Mouse (Mus musculus): ENCODE results near the gene Zfyve28. TPM values are rescaled to one million over a fixed set of nuclear protein-coding genes. Genes with fewer than 3 reads are reported as not detected.

The Zfyve28 gene
- polyA plus RNA-seq, 1 experiment from 2014 or later = 1.4 TPM

- H3K4me1 ChIP-seq (ENCODE audit: control insufficient read depth, insufficient read depth, low read length) = peaks cover 34% of the 10 kb centered on the region
- 74% methylated on average over 3 of the region's 3 CpGs for WGBS
- peak; percentile 25 for DNase-seq (ENCODE audit: low spot score)
- H3K4me2 ChIP-seq (ENCODE audit: low read length) = no peak overlapping the region
- no peak overlapping the region for H3K9ac ChIP-seq (ENCODE audit: low read length)
- no peaks in the 10 kb centered on the region for H3K36me3 ChIP-seq (ENCODE audit: control insufficient read depth, insufficient read depth, low read length)
- H3K27me3 ChIP-seq (replicated peaks; ENCODE audit: control insufficient read depth, insufficient read depth, low read length) = no peaks in the 10 kb centered on the region
- H3K9me3 ChIP-seq (replicated peaks; ENCODE audit: control insufficient read depth, low read length) = no peaks in the 10 kb centered on the region
- 0 out of 2 replicates have a peak, but pooled peaks have one; percentile 21 for ATAC-seq
- H3K4me3 ChIP-seq (ENCODE audit: low read depth, low read length) = no peak overlapping the region
- no peak overlapping the region for H3K27ac ChIP-seq (ENCODE audit: low read depth, low read length)
These were observed 38.2 kb downstream of the Zfyve28 start for GRCm38 (mm10) chr5:34250090-34250489.

- Histone ChIP-seq H3K36me3 (ENCODE audit: control insufficient read depth, insufficient read depth, low read length) (no peaks in the 10 kb centered on the region), H3K4me2 (ENCODE audit: low read length) (no peak overlapping the region), H3K9me3 (replicated peaks; ENCODE audit: control insufficient read depth, low read length) (no peaks in the 10 kb centered on the region), H3K9ac (ENCODE audit: low read length) (no peak overlapping the region), H3K4me1 (ENCODE audit: control insufficient read depth, insufficient read depth, low read length) (peaks cover 34% of the 10 kb centered on the region), H3K27me3 (replicated peaks; ENCODE audit: control insufficient read depth, insufficient read depth, low read length) (no peaks in the 10 kb centered on the region), H3K27ac (ENCODE audit: low read depth, low read length) (no peak overlapping the region), H3K4me3 (ENCODE audit: low read depth, low read length) (no peak overlapping the region)
- 91% methylated on average over 4 of the region's 4 CpGs for WGBS
- ATAC-seq (no peak), DNase-seq (ENCODE audit: low spot score) (no peak)
These were observed 39.1 kb downstream of the Zfyve28 start for GRCm38 (mm10) chr5:34249132-34249531.

- Histone ChIP-seq H3K27ac (ENCODE audit: low read depth, low read length) (no peak overlapping the region), H3K9me3 (replicated peaks; ENCODE audit: control insufficient read depth, low read length) (no peaks in the 10 kb centered on the region), H3K9ac (ENCODE audit: low read length) (no peak overlapping the region), H3K4me3 (ENCODE audit: low read depth, low read length) (no peak overlapping the region), H3K36me3 (ENCODE audit: control insufficient read depth, insufficient read depth, low read length) (no peaks in the 10 kb centered on the region), H3K4me1 (ENCODE audit: control insufficient read depth, insufficient read depth, low read length) (peaks cover 16% of the 10 kb centered on the region), H3K27me3 (replicated peaks; ENCODE audit: control insufficient read depth, insufficient read depth, low read length) (no peaks in the 10 kb centered on the region), H3K4me2 (ENCODE audit: low read length) (no peak overlapping the region)
- no peak for DNase-seq (ENCODE audit: low spot score)
- 93% methylated on average over 3 of the region's 3 CpGs for WGBS
- ATAC-seq = no peak
These were observed 41.8 kb downstream of the Zfyve28 start for GRCm38 (mm10) chr5:34246443-34246842.

GRCm38 (mm10) chr5:34243062-34243461 lies 45.2 kb downstream of the Zfyve28 start:
- Histone ChIP-seq H3K4me2 (ENCODE audit: low read length) (no peak overlapping the region), H3K4me3 (ENCODE audit: low read depth, low read length) (no peak overlapping the region), H3K9me3 (replicated peaks; ENCODE audit: control insufficient read depth, low read length) (no peaks in the 10 kb centered on the region), H3K27me3 (replicated peaks; ENCODE audit: control insufficient read depth, insufficient read depth, low read length) (no peaks in the 10 kb centered on the region), H3K27ac (ENCODE audit: low read depth, low read length) (no peak overlapping the region), H3K4me1 (ENCODE audit: control insufficient read depth, insufficient read depth, low read length) (no peaks in the 10 kb centered on the region), H3K36me3 (ENCODE audit: control insufficient read depth, insufficient read depth, low read length) (no peaks in the 10 kb centered on the region), H3K9ac (ENCODE audit: low read length) (no peak overlapping the region)
- 87% methylated on average over 5 of the region's 5 CpGs for WGBS
- ATAC-seq (no peak), DNase-seq (ENCODE audit: low spot score) (no peak)

GRCm38 (mm10) chr5:34242224-34242963 lies 45.9 kb downstream of the Zfyve28 start:
- Histone ChIP-seq H3K4me2 (ENCODE audit: low read length) (no peak overlapping the region), H3K27ac (ENCODE audit: low read depth, low read length) (no peak overlapping the region), H3K4me1 (ENCODE audit: control insufficient read depth, insufficient read depth, low read length) (no peaks in the 10 kb centered on the region), H3K9ac (ENCODE audit: low read length) (no peak overlapping the region), H3K9me3 (replicated peaks; ENCODE audit: control insufficient read depth, low read length) (no peaks in the 10 kb centered on the region), H3K27me3 (replicated peaks; ENCODE audit: control insufficient read depth, insufficient read depth, low read length) (no peaks in the 10 kb centered on the region), H3K4me3 (ENCODE audit: low read depth, low read length) (no peak overlapping the region), H3K36me3 (ENCODE audit: control insufficient read depth, insufficient read depth, low read length) (no peaks in the 10 kb centered on the region)
- WGBS = 54% methylated on average over 15 of the region's 15 CpGs
- DNase-seq (ENCODE audit: low spot score) = peak; percentile 48
- no peak for ATAC-seq

- Histone ChIP-seq H3K4me3 (ENCODE audit: low read depth, low read length) (no peak overlapping the region), H3K9me3 (replicated peaks; ENCODE audit: control insufficient read depth, low read length) (no peaks in the 10 kb centered on the region), H3K9ac (ENCODE audit: low read length) (no peak overlapping the region), H3K36me3 (ENCODE audit: control insufficient read depth, insufficient read depth, low read length) (no peaks in the 10 kb centered on the region), H3K4me1 (ENCODE audit: control insufficient read depth, insufficient read depth, low read length) (no peaks in the 10 kb centered on the region), H3K27ac (ENCODE audit: low read depth, low read length) (no peak overlapping the region), H3K4me2 (ENCODE audit: low read length) (no peak overlapping the region), H3K27me3 (replicated peaks; ENCODE audit: control insufficient read depth, insufficient read depth, low read length) (no peaks in the 10 kb centered on the region)
- DNase-seq (ENCODE audit: low spot score) = no peak
- no peak for ATAC-seq
- 89% methylated on average over 6 of the region's 6 CpGs for WGBS
These were observed 49.8 kb downstream of the Zfyve28 start for GRCm38 (mm10) chr5:34238444-34238843.

GRCm38 (mm10) chr5:34235898-34236420 lies 52.3 kb downstream of the Zfyve28 start:
- H3K9me3 ChIP-seq (replicated peaks; ENCODE audit: control insufficient read depth, low read length) = no peaks in the 10 kb centered on the region

GRCm38 (mm10) chr5:34235056-34235455 lies 53.2 kb downstream of the Zfyve28 start:
- ATAC-seq = no peak
- no peaks in the 10 kb centered on the region for H3K36me3 ChIP-seq (ENCODE audit: control insufficient read depth, insufficient read depth, low read length)

More at GRCm38 (mm10) chr5:34235898-34236420, 52.3 kb downstream of the Zfyve28 start:
- Histone ChIP-seq H3K36me3 (ENCODE audit: control insufficient read depth, insufficient read depth, low read length) (no peaks in the 10 kb centered on the region), H3K4me3 (ENCODE audit: low read depth, low read length) (no peak overlapping the region), H3K4me1 (ENCODE audit: control insufficient read depth, insufficient read depth, low read length) (no peaks in the 10 kb centered on the region), H3K9ac (ENCODE audit: low read length) (no peak overlapping the region), H3K27me3 (replicated peaks; ENCODE audit: control insufficient read depth, insufficient read depth, low read length) (no peaks in the 10 kb centered on the region), H3K4me2 (ENCODE audit: low read length) (no peak overlapping the region), H3K27ac (ENCODE audit: low read depth, low read length) (no peak overlapping the region)
- ATAC-seq = no peak
- WGBS = 55% methylated on average over 10 of the region's 10 CpGs
- no peak for DNase-seq (ENCODE audit: low spot score)

GRCm38 (mm10) chr5:34233221-34233515 lies 55.1 kb downstream of the Zfyve28 start:
- no peak for DNase-seq (ENCODE audit: low spot score)
- no peaks in the 10 kb centered on the region for H3K27me3 ChIP-seq (replicated peaks; ENCODE audit: control insufficient read depth, insufficient read depth, low read length)
- H3K9ac ChIP-seq (ENCODE audit: low read length) = no peak overlapping the region
- WGBS = 81% methylated on average over 6 of the region's 6 CpGs
- no peak overlapping the region for H3K4me2 ChIP-seq (ENCODE audit: low read length)
- ATAC-seq = no peak
- H3K4me1 ChIP-seq (ENCODE audit: control insufficient read depth, insufficient read depth, low read length) = no peaks in the 10 kb centered on the region
- no peak overlapping the region for H3K4me3 ChIP-seq (ENCODE audit: low read depth, low read length)
- no peak overlapping the region for H3K27ac ChIP-seq (ENCODE audit: low read depth, low read length)
- H3K36me3 ChIP-seq (ENCODE audit: control insufficient read depth, insufficient read depth, low read length) = no peaks in the 10 kb centered on the region
- H3K9me3 ChIP-seq (replicated peaks; ENCODE audit: control insufficient read depth, low read length) = no peaks in the 10 kb centered on the region

More at GRCm38 (mm10) chr5:34235056-34235455, 53.2 kb downstream of the Zfyve28 start:
- Histone ChIP-seq H3K9ac (ENCODE audit: low read length) (no peak overlapping the region), H3K4me1 (ENCODE audit: control insufficient read depth, insufficient read depth, low read length) (no peaks in the 10 kb centered on the region), H3K4me3 (ENCODE audit: low read depth, low read length) (no peak overlapping the region), H3K27ac (ENCODE audit: low read depth, low read length) (no peak overlapping the region), H3K9me3 (replicated peaks; ENCODE audit: control insufficient read depth, low read length) (no peaks in the 10 kb centered on the region), H3K27me3 (replicated peaks; ENCODE audit: control insufficient read depth, insufficient read depth, low read length) (no peaks in the 10 kb centered on the region), H3K4me2 (ENCODE audit: low read length) (no peak overlapping the region)
- no peak for DNase-seq (ENCODE audit: low spot score)
- 66% methylated on average over 4 of the region's 4 CpGs for WGBS
